Mouse (Mus musculus) frontal cortex, adult 2 months (tissue): ENCODE data around the gene Mbnl2. TPM values are rescaled to one million over a fixed set of nuclear protein-coding genes. Genes with fewer than 3 reads are reported as not detected.

ENCODE experiments used
- DNase-seq, 2 experiments: peaks; one replicate each; pipeline ENCODE4 v3.0.0; 2022; ENCODE audit warnings: low spot score in 1 of 2; ENCODE audit errors: extremely low spot score in 1 of 2
- polyA plus RNA-seq: library from polyadenylated mRNA; depleted of rRNA; stranded (reverse); fragments of >200 nt; gene quantifications from 2 replicates; pipeline ENCODE4 v1.2.3, GENCODE M21; 2012

Gene Mbnl2
- polyA plus RNA-seq, 1 experiment, result 118 TPM

- no peak for DNase-seq
These were observed 20.9 kb downstream of the Mbnl2 start for GRCm38 (mm10) chr14:120296231-120297006.

DNA sequence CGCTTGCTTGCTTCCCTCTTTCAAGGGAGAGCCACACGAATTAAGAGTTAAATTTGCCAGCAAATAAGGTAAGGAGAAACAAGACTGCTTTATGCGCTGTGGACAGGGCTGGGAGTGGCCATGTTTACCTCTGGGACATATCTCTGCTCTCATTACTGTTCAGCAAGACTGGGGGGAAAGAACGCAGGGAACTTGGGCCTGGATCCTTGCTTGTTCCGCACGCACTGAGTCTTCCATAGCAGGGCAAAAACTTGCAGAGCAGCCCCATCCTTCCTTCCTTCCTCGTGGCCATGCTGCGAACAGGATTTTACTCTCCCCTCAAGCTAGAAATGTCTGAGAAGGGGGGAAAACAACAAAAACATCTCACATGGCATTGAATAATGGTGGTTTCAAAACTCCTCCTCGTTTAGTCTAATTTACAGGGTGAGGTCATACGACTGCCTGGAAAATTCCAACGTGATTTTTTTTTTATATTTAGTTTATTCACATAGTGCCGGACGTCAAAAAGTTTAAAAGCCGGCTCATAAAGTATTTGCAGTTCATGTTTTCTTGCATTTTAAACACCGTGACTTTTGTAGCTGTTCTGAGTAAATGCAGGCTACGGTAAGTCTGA, 21.8 kb downstream of the Mbnl2 start:
- DNase-seq, result no peak

DNA sequence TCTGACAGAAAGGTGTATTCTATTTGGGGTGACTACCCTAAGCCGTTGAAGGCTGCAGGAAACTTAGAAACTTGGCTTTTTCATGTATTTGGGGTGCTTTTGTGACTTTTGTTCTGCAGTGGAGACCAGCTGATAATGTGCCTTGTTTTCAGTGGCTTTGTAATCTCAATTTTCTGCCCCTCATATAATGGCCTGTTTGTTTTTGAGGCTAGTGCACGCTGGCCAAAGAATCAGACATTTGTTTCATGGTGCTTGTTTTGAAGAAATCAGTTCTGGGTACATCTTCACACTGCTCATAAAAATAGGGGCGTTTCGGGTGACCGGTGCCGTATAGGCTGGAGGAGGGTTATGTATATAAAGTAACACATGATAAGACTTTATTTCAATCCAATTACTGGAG, 22.4 kb downstream of the Mbnl2 start:
- no peak for DNase-seq

- no peak for DNase-seq
These were observed 23.0 kb downstream of the Mbnl2 start for GRCm38 (mm10) chr14:120298439-120298838.

- no peak for DNase-seq
These were observed 24.2 kb downstream of the Mbnl2 start for GRCm38 (mm10) chr14:120299716-120300115.

- DNase-seq, result no peak
These were observed 24.7 kb downstream of the Mbnl2 start for GRCm38 (mm10) chr14:120300191-120300590.

DNA sequence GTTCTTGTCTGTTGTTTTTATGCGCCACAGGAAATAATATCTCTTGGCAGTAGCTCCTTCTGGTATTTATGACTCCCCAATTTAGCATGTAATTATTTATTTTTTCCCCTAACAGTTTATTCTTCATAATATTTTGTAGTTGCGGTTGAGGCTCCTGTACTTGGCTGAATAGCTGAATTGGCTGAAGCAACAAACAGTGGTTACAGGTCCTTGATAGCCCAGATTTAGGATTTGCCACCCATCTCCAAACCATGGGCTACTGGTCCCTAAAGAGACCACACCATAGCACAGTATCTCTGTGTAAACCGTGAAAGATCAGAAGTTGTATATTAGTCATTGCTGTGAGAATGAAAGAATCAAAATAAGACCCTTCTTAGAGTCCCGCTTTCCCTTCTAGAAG, 25.3 kb downstream of the Mbnl2 start:
- no peak for DNase-seq

DNA sequence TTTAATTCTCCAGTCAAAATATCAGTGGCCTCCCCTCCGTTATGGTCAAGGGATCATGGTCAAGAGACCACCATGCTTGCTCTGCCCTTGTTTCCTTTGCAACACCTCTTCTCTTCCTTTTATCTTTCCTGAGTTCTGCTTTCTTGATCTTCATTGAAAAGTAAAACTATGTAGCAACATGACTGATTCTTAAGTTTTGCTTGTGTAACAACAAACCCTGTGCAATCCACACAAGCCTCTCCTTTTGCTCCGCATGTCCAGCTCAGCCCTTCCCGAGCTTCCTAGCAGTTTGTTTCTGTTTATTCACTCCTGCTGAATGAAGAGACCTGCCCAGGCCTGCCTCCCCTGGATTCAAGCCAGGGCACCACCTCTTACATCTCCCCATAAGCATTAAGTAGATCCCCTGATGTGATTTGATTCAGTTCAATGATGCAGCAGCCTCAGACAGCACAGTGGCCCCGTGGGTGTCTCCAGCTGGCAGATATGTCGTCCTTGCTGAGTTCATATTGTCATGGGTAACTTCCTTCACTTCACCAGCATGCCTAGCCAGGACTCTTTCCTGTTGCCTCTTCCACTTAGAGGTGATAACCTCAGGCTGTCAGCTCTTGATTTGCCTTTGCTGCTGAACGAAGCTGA, 27.6 kb downstream of the Mbnl2 start:
- DNase-seq, result no peak

- DNase-seq, result no peak
These were observed 30.8 kb downstream of the Mbnl2 start for GRCm38 (mm10) chr14:120306229-120306628.

GRCm38 (mm10) chr14:120307356-120307755, 31.9 kb downstream of the Mbnl2 start:
- DNase-seq, result no peak

GRCm38 (mm10) chr14:120307963-120308362, 32.5 kb downstream of the Mbnl2 start:
- peak in 1 of 2 experiments; percentile 62 for DNase-seq

GRCm38 (mm10) chr14:120309691-120310090, 34.2 kb downstream of the Mbnl2 start:
- DNase-seq, result no peak

DNA sequence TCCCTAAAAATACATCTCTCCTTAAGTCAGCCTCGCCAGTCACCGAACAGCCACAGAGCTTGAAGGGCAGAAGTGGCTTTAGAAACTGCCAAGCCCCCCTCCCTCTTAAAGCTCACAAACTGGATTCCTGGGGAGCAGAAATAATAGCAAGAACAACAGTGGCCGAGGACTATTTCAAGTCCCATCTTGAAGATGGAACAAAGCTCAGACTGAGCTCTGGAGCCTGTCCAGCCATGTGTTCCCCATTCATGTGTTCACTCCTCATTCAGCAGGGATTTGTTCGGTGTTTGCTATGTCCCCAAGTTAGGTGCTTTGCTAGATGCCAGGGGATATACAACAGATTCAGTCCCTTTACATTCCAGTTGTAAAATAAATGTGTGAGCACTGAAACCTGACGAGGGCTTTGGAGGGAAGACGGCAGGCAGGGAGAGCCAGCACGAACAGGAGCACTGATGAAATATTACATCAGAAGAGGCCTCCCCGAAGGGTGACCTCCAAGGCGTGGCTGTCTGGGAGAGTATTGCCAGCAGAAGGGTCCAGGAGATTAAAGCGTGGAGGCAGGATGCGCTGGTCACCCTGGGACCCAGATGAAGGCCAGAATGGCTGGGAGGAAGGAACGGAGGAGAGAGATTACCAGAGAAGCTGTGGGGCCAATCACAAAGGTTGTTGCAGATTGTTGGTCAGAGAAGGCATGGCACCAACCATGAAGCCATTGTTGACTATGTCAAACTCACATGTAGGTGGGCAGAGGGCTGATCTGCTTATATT, 36.0 kb downstream of the Mbnl2 start:
- DNase-seq, result no peak

GRCm38 (mm10) chr14:120312661-120313406, 37.4 kb downstream of the Mbnl2 start:
- DNase-seq, result no peak

- no peak for DNase-seq
These were observed 38.0 kb downstream of the Mbnl2 start for GRCm38 (mm10) chr14:120313466-120313865.

DNA sequence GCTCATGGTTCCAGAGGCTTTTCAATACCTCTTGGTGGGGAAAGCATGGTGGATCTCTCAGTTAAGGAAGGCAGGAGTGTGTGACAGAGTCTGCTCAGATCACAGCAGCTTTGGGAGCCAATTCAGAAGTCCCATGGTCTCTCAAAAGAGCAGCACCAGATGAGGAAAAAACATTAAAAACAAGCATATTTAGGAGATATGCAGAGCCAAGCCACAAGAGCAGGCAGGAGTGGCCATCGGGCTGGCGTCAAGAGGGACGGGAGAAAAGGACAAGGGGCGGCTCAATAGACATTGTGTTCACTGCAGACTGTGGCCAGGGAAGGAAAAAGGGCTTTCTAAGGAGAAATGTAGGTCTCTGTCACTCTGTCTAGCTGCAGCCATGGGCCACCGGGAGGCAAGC, 40.3 kb downstream of the Mbnl2 start:
- no peak for DNase-seq

DNA sequence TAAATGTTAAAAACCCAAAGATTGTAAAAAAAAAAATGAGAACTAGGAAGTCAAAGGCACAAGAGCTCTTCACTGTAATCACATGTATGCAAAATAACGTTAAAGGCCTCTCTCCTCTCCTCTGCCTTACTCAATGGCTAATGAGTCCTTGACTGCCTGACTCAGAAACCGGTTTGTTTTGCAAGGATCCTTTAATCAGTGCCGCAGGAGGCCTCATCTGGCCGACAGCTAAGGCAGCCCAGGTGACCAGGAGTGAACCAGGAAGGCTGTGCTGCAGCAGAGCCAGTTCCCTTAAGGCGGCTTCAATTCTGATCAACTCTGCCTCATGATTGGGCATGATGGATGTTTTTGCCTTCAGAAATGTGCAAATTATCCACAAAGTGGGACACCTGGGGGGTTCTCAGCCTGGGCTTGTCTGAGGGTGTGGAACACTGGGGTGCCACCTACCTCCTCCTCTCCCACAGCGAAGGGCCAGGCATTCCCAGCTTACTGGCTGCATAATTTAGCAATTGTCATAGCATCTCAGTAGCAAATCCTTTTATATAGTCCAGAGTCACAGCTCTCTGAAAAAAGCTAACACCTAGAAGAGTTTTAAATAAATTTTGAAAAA, 43.0 kb downstream of the Mbnl2 start:
- DNase-seq, result no peak

GRCm38 (mm10) chr14:120318974-120319731, 43.7 kb downstream of the Mbnl2 start:
- no peak for DNase-seq

DNA sequence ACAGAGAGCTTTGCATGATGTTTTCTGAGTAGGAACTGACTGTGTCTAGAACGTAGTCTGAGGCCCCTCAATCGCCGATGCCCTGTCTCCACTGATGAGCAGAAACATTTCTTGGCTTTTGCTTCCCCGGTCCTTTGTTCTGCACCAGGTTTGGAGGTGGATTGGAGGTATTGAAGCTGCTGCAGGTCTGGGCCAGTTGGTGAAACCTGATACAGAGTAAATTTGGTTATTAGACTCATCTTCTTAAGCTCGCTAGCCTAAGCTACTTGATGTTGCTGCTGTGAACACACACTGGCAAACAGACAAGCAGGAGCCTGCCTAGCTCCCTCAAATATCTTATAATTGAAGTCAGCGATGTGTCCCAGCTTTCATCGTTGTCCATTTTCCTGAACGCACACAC, 46.6 kb downstream of the Mbnl2 start:
- no peak for DNase-seq
